Mouse (Mus musculus) liver, adult (tissue): ENCODE measurements at regions not wholly inside any gene's neighbourhood (a gene's known extent, or its start where the extent isn't known, plus 50 kb on each side); places are given as distances from the start of the nearest gene placed in this dataset.

Experiments used
- GATA4 ChIP-seq: IDR thresholded peaks from 2 replicates; pipeline ENCODE4 v1.6.1; 2014; ENCODE audit warnings: mild to moderate bottlenecking, low read length; ENCODE audit not compliant: insufficient replicate concordance

DNA sequence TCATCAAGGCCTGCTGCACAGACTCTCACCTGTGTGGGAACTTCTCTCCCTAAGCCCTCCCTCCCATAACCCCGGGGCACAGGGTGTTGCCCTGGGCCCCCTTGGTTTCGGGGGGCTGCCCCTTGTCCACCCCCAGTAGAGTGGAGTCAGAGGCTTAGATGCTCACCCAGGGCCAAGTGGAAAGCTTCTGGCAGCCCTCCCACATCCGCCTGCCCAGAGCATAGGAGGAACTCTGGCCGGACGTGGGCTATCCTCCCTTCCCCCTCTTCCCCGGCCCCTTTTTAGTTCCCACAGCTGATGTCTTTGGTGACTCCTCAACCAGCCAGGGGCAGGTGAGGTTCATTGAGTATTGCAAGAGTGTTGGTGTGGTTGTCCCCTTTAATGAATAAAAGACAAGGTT is 125.3 kb upstream of the Rnaseh2b start:
- no peak for TF ChIP-seq GATA4

DNA sequence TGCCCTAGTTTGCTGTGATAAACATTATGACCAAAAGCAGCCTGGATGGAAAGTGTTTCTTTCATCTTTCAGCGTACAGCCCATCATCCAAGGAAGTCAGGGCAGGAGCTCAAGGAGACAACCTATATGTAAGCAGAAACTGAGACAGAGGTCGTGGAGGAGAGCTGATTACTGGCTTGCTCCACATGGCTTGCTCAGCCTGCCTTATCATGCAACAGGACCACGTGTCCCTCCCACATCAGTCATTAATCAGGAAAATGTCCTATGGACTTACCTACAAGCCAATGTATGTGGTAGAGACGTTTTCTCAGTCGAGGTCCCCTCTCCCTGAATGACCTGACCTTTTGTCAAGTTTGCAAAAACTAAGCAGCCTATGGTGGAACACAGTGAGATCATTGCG is 123.7 kb upstream of the Rnaseh2b start:
- TF ChIP-seq GATA4, result no peak

DNA sequence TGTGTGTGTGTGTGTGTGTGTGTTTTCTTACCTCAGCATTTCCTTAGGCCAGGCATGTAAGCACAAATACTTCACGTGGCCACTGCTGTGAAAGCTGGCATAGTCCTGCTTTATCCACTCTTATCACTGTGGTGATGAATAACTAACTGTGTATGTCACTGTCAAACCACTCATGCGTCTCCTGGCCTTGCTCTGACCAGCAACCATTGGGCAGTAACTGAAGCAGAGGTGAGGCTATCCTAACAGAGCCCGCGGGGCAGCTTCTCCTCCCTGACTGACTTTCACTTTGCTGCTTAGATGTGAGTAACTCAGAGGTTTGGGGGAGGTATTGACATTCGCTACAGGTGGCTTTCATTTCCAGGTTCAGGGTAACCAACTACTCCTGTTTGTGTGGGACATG is 122.0 kb upstream of the Rnaseh2b start:
- no peak for TF ChIP-seq GATA4

DNA sequence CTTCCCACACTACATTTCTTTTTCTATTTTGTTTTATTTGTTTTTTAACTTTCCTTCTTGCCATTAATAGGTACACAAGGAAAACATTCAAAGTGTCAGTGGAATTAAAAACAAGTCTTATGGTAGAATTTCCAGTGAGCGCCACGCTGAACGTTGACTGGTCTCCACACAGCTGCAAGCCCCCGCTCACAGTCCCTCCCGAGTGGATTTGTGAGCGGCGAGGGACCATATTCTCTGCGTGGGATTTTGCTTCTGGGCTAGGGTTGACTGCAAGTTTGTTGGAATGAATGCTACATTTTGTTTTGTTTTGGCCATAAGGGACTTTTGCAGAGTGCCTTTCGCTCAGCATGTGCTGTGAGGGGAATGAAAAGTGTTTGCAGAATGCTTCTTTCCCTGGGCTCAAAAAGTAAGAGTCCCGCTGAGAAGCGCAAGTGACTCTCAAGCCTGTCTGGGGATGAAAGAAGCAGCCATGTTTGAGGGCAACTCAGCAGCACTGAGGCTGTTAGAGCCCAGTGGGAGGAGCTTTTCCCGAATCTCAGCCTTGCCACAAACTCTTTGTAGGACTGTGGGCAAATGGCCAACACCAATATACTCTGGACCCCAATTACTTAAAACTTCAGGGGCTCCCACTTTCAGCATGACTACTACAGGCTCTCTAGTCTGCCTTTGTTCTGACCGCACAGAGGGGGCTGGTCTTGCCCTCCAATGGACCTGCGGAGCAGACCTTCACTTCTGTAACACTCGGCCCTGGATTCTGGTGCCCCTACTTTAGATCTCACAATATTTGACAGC is 120.9 kb upstream of the Rnaseh2b start:
- no peak for TF ChIP-seq GATA4

DNA sequence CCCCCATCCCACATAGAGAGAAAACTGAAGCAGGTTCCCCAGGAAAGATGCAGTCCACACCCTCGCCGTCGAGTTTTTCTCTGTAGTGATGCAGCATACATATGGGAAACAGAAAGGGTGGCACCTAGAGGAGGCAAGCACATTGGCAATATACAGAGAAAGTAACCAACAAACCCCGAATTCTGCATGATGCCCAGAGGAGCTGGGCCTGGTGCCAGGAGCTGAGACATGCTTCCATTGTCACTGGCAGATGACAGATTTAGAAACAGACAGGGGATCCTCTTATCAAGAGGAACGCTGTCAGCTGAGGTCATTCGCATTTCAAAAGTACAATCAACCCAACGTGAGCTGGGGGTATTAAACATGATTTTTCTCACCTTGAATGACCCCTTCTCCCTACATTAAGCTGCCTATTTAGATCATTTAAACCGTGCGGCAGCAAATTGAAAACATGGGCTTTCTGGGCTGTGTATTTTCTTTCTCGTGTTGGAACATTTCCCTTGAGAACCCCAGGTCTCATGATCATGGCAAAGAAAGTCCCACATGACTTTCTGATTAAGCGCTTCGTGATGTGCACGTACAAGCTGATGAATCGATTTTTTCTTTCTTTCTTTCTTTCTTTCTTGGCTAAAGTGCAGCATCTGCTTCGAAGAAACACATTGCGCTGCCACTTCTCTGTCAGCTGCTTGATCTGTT is 118.4 kb upstream of the Rnaseh2b start:
- TF ChIP-seq GATA4, result no peak

DNA sequence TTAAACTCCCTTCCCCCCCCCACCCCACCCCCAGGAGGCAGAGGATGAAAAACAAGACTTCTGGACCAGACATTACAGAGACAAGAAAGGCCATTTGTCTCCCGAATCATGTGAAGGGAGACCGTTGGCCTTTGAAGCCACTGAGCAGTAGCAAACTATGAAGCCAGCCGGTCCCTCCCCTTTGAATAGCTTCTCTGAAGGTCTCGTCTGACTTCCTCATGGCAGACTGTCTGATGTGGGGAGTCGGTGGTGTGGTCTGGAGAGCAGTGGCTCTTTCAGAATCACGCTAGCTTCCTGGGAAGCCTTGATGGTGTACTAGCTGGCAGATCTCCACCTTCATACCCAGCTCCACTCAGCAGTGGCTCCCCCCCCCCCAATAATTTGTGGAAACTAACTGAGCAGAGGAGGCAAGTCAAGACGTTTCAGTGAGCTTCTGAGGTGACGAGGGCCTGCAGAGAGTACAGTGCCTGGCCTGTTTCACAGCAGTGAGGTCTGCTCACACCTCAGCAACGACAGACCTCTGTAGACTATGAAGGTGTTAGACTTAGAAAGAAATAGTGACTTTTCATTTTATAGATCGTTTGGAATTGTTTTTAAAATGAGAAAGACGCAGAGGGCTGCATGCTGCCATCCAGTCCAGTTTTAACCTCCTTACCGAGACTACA is 116.9 kb upstream of the Rnaseh2b start:
- TF ChIP-seq GATA4, result no peak

DNA sequence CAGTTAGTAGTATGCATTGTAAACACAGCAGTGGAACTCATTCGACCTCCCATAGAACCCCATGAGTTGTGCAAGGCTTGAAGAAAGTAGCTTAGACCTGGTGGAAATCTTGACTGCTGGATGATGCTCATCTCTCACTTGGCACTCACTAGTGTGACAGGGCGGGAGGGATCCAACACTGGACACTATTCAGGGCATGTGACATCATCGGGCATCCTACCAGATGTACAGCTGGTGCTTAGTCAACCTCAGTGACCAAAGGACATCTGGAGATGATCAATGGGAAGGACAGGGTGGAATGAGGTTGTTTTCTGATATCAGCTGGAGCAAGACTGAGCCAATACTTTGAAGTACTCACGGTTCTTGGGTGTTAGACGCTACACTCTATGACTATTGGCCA is 114.9 kb upstream of the Rnaseh2b start:
- no peak for TF ChIP-seq GATA4

DNA sequence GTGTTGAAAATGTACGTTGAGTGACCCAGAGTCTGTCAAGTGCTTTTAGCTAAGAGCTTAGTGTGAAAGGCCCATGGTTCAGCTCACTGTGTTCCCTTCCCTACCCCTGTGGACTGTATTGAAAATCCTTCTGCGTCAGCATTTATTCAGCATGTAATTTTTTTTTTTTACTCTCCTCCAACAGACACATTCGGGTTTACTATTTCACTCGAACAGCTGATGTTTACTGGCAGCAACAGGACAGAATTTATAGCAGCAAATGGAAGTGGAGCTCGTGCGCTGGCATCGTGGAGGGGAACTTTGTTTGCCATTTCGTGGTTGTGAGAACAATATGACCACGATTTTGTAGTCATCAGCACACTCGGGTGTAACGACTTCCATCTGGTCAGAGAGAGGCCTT is 105.0 kb upstream of the Rnaseh2b start:
- no peak for TF ChIP-seq GATA4

DNA sequence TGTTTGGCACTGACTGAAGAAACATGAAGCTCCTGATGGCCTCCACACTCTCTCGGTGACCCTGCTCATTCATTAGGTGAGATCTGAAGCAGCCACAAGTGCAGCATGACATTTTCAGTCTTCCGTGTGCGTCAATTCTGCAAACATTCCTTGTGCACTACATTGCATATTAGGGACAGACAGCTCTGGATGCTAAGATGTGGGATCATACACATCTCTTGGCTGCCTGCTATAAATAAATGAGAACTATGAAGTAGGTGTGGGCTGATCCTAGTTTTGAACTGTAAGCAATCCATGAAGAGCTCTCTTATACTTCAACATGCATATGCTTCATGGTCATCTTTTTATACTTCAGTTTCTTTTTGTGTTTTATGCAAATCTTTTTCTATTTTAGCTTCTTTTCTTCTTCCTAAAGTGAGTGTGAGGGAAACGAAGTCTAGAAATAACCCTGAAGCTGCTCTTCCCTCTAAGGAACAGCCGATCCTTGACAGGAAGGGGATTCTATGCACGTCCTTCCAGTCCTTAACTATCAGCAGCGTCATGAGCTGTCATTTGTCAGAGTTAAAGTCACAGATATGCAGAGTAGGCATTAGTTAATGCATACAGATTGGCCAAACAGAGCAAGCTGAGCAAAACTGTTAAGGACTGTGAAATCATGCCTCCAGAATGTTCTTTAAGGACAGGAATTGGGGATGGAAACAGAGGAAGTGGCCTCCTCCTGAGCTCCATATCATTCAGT is 104.1 kb upstream of the Rnaseh2b start:
- TF ChIP-seq GATA4, result no peak

DNA sequence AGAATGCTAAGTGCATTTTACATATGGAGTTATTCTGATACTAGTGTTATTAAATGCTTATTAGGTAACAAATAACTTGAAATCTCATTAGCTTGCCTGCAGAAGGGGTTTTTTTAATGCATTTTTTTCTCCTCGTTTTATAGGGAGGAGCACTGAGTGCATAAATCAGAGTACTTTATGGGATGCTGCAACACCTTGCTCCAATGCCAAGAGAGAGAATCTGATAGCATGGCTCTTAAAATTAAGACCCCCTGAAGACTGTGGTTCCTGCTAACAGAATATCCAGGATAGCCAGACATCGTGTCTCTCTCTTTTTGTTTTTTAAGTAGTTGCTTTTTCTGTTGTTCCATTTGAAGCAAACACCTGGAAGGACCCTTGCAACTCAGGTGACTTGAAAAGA is 100.8 kb upstream of the Rnaseh2b start:
- TF ChIP-seq GATA4, result no peak

DNA sequence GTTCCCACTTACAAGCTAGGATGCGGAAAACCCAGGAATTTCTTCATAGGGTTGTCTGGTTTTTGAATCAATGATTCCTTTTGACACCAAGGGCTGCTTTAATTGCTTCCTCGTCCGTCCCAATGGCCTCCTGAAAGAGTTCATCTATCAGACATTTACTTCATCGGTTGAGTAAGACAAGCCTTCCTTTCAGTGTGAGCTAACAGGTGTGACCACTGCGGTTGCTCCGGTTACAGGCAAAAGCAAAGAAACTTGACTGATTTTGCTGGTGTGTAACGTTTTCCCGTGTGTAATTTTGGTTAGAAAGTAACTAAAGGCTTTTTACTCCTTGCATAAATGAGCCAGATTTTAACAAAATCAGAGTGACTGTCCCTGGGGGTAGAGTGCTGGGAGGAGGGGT is 99.6 kb upstream of the Rnaseh2b start:
- TF ChIP-seq GATA4, result no peak

DNA sequence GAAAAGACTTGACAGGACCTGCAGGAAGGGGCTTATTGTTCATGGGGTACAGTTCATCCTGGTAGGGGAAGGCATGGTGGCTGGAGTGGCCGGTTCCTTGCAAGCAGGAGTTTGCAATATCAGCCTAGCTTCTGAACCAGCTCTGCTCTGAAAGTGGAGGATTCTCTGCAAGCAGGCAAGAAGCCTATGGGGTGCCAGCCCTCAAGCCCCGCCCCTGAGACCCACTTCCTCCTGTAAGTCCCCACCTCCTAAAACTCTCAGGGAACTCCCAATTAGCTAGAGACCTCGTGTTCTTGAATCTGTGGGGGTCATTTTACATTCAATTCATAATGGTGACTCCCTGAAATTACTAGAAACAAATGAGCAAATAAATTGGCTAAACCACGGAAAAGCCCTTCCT is 99.0 kb upstream of the Rnaseh2b start:
- no peak for TF ChIP-seq GATA4

DNA sequence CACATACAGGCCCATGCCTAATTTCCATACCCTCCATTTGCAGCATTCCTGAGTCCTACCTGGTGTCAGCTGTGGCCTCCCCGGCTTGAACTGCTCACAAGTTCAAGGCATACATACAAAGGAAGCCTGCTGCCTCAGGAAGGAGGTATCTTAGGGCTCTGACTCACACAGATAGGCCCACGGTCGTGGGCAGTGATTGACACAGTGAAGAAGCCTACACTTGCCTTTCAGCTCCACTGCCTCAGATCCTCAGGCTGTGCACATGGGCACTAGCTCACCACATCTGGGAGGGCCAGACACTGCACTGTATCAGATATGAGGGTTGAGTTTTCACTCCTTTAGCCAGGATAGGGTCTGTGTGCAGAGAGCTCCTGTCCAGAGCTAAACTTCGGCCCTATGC is 95.6 kb upstream of the Rnaseh2b start:
- TF ChIP-seq GATA4, result no peak

DNA sequence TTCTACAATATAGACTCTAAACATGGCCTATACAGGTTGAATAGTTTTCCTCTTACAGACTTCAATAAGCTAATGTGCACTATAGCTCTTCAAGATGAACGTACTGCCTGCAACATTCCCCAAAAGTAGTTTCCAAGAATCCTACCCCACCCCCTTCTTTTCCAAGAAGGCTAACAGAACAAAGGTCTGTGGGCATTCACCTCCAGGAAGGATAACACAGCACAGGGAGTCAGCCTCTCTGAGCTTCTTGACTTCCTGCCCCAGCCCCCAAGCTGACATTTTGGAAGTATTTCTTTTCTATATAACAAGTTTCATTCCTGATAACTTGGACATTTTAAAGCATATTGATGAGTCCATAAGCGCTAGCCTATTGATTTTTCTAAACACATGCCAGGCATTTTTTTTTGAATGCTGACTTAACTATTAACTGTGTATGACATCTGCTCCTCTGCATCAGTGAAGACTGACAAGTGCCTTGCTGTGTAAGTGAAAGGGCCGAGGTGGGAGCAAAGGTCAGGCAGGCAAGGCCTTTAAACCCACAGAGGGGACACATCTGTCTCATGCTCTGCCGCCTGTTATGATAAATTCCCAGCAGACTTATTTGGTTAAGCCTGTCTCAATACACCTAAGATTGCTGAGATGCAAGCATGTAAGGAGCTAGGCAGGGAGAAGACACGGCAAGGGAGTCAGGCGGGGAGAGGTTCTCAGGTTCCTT is 93.8 kb upstream of the Rnaseh2b start:
- no peak for TF ChIP-seq GATA4

DNA sequence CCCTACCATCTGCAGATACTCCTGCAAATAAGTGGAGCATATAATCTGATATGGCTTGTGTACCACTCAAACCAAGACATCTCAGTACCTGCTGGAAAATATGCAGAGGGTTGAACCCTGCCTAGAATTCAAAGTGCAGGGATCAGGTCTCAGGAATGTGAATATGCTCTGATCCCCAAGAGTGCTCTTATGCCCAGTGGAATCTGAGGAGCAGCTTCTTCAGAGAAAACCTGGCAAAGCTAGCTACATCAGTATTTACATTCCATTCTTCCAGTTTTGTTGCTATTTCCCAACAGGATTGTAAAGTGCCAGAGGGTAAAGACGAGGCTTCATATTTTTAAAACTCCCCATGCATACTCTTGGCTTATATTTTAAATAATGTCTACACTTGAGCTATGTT is 77.3 kb upstream of the Rnaseh2b start:
- no peak for TF ChIP-seq GATA4
